Mouse (Mus musculus) midbrain, embryonic 11.5 days (tissue): Measurements from ENCODE around the gene Klri2. TPM values are rescaled to one million over a fixed set of nuclear protein-coding genes. Genes with fewer than 3 reads are reported as not detected.
"Not testable (repeated sequence)": the region's sequence is repeated elsewhere in the genome, so short reads cannot be mapped to it uniquely, and the experiment has no call there.

Experiments used
- ATAC-seq: fragments of 200-750 bp; cut with Nextera tagmentation; 2 replicates; pipeline ENCODE4 v1.8.0; 2017; ENCODE audit warnings: moderate TSS enrichment, moderate library complexity; ENCODE audit not compliant: low FRiP score
- DNase-seq: peaks from one replicate; pipeline ENCODE4 v3.0.0; 2015; ENCODE audit warnings: low spot score; ENCODE audit errors: missing footprints
- H3K27ac ChIP-seq: fragments of 300-500 bp; sonication (generic); 2 replicates; pipeline ENCODE4 v1.5.1; 2014; ENCODE audit warnings: low read depth, low read length
- H3K27me3 ChIP-seq: fragments of 300-500 bp; sonication (generic); 2 replicates; pipeline ENCODE4 v1.6.1; 2014; ENCODE audit warnings: mild to moderate bottlenecking, low read length, moderate library complexity, mixed read lengths; ENCODE audit not compliant: control insufficient read depth, insufficient read depth
- H3K36me3 ChIP-seq: fragments of 300-500 bp; sonication (generic); 2 replicates; pipeline ENCODE4 v1.6.1; 2014; ENCODE audit warnings: mild to moderate bottlenecking, low read length, moderate library complexity, mixed read lengths; ENCODE audit not compliant: control insufficient read depth, insufficient read depth
- H3K4me1 ChIP-seq: fragments of 300-500 bp; sonication (generic); 2 replicates; pipeline ENCODE4 v1.6.1; 2014; ENCODE audit warnings: low read length; ENCODE audit not compliant: control insufficient read depth, insufficient read depth
- H3K4me2 ChIP-seq: fragments of 300-500 bp; sonication (generic); 2 replicates; pipeline ENCODE4 v1.6.1; 2014; ENCODE audit warnings: mild to moderate bottlenecking, moderate library complexity
- H3K4me3 ChIP-seq: fragments of 300-500 bp; sonication (generic); 2 replicates; pipeline ENCODE4 v1.5.1; 2014; ENCODE audit warnings: low read depth, low read length
- H3K9ac ChIP-seq: fragments of 300-500 bp; sonication (generic); 2 replicates; pipeline ENCODE4 v1.6.1; 2014; ENCODE audit warnings: low read length
- H3K9me3 ChIP-seq: fragments of 300-500 bp; sonication (generic); 2 replicates; pipeline ENCODE4 v1.6.1; 2016; ENCODE audit warnings: low read length; ENCODE audit not compliant: control insufficient read depth
- WGBS: fragments of 180-500 bp; shearing (Covaris S2); extraction: QIAGEN DNeasy Blood & Tissue Kit; methylation state at CpG from one replicate; pipeline ENCODE4 v1.1.7; 2014; 5-methylcytosine and 5-hydroxymethylcytosine counted together
- microRNA-seq: library from miRNA; unstranded; fragments of <30 nt; microRNA quantifications from one replicate; pipeline ENCODE4, GENCODE M21; 2017
- polyA plus RNA-seq: library from polyadenylated mRNA; unstranded; fragments of >200 nt; fragmentation: Nextera tagmentation; extraction: Ambion mirVana; gene quantifications from 2 replicates; pipeline ENCODE4 v1.2.1, GENCODE M21; 2014

Gene Klri2
- polyA plus RNA-seq, 1 experiment from 2014 or later = not detected

- no peak within 1 kb of the TSS for H3K4me2 ChIP-seq
- no peak within 1 kb of the TSS for H3K4me3 ChIP-seq
- no peak for DNase-seq
- no peaks in the 10 kb centered on the region for H3K36me3 ChIP-seq
- no peaks in the 10 kb centered on the region for H3K4me1 ChIP-seq
- H3K27me3 ChIP-seq = no peaks in the 10 kb centered on the region
- H3K9ac ChIP-seq = no peak within 1 kb of the TSS
- ATAC-seq = no peak
- H3K9me3 ChIP-seq = no peaks in the 10 kb centered on the region
- 91% methylated on average over 4 of the region's 4 CpGs for WGBS
- no peak within 1 kb of the TSS for H3K27ac ChIP-seq
Measured at GRCm38 (mm10) chr6:129717032-129717431, 23.3 kb downstream of the Klri2 start, which contains the start of gene Klri1. Klri1 (minus strand) TSS chr6:129717132.

- Histone ChIP-seq H3K27me3 (no peaks in the 10 kb centered on the region), H3K36me3 (no peaks in the 10 kb centered on the region), H3K9ac (no peak overlapping the region), H3K4me2 (no peak overlapping the region), H3K27ac (no peak overlapping the region), H3K9me3 (no peaks in the 10 kb centered on the region), H3K4me1 (no peaks in the 10 kb centered on the region), H3K4me3 (no peak overlapping the region)
- WGBS = 48% methylated on average over 1 of the region's 1 CpGs
- ATAC-seq = no peak
- no peak for DNase-seq
Measured at GRCm38 (mm10) chr6:129713566-129713965, 26.7 kb downstream of the Klri2 start.

GRCm38 (mm10) chr6:129691436-129691835, 48.8 kb downstream of the Klri2 start:
- H3K27ac ChIP-seq, H3K36me3 ChIP-seq, DNase-seq, H3K27me3 ChIP-seq, ATAC-seq, H3K4me2 ChIP-seq, H3K9ac ChIP-seq, H3K4me3 ChIP-seq, H3K9me3 ChIP-seq, H3K4me1 ChIP-seq: not testable (repeated sequence)
- whole genome bisulfite sequencing = 88% methylated on average over 10 of the region's 10 CpGs

GRCm38 (mm10) chr6:129680379-129680778, 59.9 kb downstream of the Klri2 start:
- WGBS = 71% methylated on average over 1 of the region's 1 CpGs
- no peaks in the 10 kb centered on the region for H3K4me1 ChIP-seq
- no peaks in the 10 kb centered on the region for H3K36me3 ChIP-seq
- no peak overlapping the region for H3K4me2 ChIP-seq
- no peak overlapping the region for H3K27ac ChIP-seq
- ATAC-seq = no peak
- no peak overlapping the region for H3K4me3 ChIP-seq
- H3K9ac ChIP-seq = no peak overlapping the region
- H3K9me3 ChIP-seq = no peaks in the 10 kb centered on the region
- DNase-seq = no peak
- no peaks in the 10 kb centered on the region for H3K27me3 ChIP-seq

Small RNA genes lying within 50 kb of the gene (microRNA-seq; reads per million reads assigned to microRNA genes)
- gene Mir680-1 = not detected

Other genes starting within 250 kb of the Klri2 start
- gene Olr1, start 233.3 kb downstream of the Klri2 start, polyA plus RNA-seq = 0.06 TPM in 1 of 2 replicates, not detected in the other
- gene Tmem52b, start 227.9 kb downstream of the Klri2 start, polyA plus RNA-seq = not detected in 2 replicates
- gene Gabarapl1, start 207.3 kb downstream of the Klri2 start, polyA plus RNA-seq = 22.7 and 24.5 TPM in 2 replicates
- not detected in 2 replicates for gene Klre1, start 162.6 kb downstream of the Klri2 start, polyA plus RNA-seq
- not detected in 2 replicates for gene Klrd1, start 148.7 kb downstream of the Klri2 start, polyA plus RNA-seq
- 0.14 and 0.21 TPM in 2 replicates for gene Klrk1, start 116.6 kb downstream of the Klri2 start, polyA plus RNA-seq
- not detected in 2 replicates for gene Klrc3, start 97.1 kb downstream of the Klri2 start, polyA plus RNA-seq
- not detected in 2 replicates for gene Klrc2, start 79.8 kb downstream of the Klri2 start, polyA plus RNA-seq
- not detected in 2 replicates for gene Klrc1, start 61.5 kb downstream of the Klri2 start, polyA plus RNA-seq
- gene Klri1, start 23.4 kb downstream of the Klri2 start, polyA plus RNA-seq = not detected in 2 replicates
- not detected in 2 replicates for gene Gm156, start 43.8 kb upstream of the Klri2 start, polyA plus RNA-seq
- gene Gm17631, start 122.2 kb upstream of the Klri2 start, polyA plus RNA-seq = not detected in 2 replicates
- not detected in 2 replicates for gene Klra17, start 136.2 kb upstream of the Klri2 start, polyA plus RNA-seq
- gene Klra5, start 177.2 kb upstream of the Klri2 start, polyA plus RNA-seq = not detected in 2 replicates